In the genomic region with DNA sequence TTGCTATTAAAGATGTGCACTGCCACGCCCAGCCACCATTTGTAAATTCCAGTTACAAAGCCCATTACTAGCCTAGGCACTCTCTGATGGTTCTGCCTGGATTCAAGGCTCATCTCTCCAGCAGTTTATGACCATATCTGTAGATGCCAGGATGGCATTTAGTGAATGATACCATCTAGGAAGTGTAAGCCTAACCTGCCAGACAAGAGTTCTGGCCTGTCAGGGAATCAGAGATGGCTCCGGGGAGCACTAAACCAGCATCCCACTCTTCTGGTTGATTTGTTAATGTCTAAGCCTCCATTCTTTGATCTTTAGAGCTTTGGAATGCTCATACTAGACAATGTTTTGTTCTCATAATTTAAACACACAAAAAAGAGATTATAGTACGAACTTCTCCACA, we compare ENCODE assay signal across 42 mouse cellular contexts. TPM values are rescaled to one million over a fixed set of nuclear protein-coding genes. Genes with fewer than 3 reads are reported as not detected.
"Had no signal": no experiment of that assay in that cellular context is flagged by ENCODE, and none has a peak within 500 bp of the region (broad histone marks: within the 10 kb centered on the region; RNA-seq: fewer than 3 reads in every experiment).

No protein-coding gene starts in this region.

- H3K4me1 ChIP-seq: heart, embryonic 12.5 days; heart, embryonic 15.5 days; hindbrain, embryonic 12.5 days; hindbrain, embryonic 13.5 days; hindbrain, embryonic 15.5 days; intestine, embryonic 15.5 days; kidney, embryonic 15.5 days had no signal

- H3K36me3 ChIP-seq: heart, embryonic 12.5 days; heart, embryonic 13.5 days; heart, embryonic 15.5 days; hindbrain, embryonic 10.5 days; hindbrain, embryonic 12.5 days; hindbrain, embryonic 13.5 days; hindbrain, embryonic 15.5 days; intestine, embryonic 15.5 days; kidney, embryonic 15.5 days had no signal

- H3K4me2 ChIP-seq: heart, embryonic 11.5 days; heart, embryonic 12.5 days; heart, embryonic 13.5 days; heart, embryonic 15.5 days; hindbrain, embryonic 12.5 days; hindbrain, embryonic 13.5 days; hindbrain, embryonic 14.5 days; hindbrain, embryonic 15.5 days; intestine, embryonic 15.5 days; kidney, embryonic 15.5 days had no signal

- H3K27me3 ChIP-seq: heart, embryonic 12.5 days; heart, embryonic 13.5 days; heart, embryonic 15.5 days; hindbrain, embryonic 12.5 days; hindbrain, embryonic 13.5 days; hindbrain, embryonic 15.5 days; intestine, embryonic 15.5 days; kidney, embryonic 15.5 days had no signal

- DNase-seq: heart, postnatal 10 days; heart, postnatal 14 days; heart, postnatal 36 days; heart, postnatal 4 days; kidney, adult 11 months; kidney, adult 18-20 months; kidney, adult 2 months; kidney, adult 8-10 months; kidney, adult 9 months; kidney, postnatal 10 days; kidney, postnatal 14 days; kidney, postnatal 25 days; kidney, postnatal 36 days; kidney, postnatal 4 days; layer of hippocampus, adult 9-11 months; layer of hippocampus, postnatal 36 days had no signal

- H3K9ac ChIP-seq: heart, embryonic 12.5 days; heart, embryonic 13.5 days; heart, embryonic 15.5 days; hindbrain, embryonic 12.5 days; hindbrain, embryonic 13.5 days; hindbrain, embryonic 14.5 days; hindbrain, embryonic 15.5 days; intestine, embryonic 15.5 days; kidney, embryonic 15.5 days had no signal

- H3K27ac ChIP-seq: heart, embryonic 13.5 days; heart, embryonic 15.5 days; hindbrain, embryonic 10.5 days; hindbrain, embryonic 12.5 days; hindbrain, embryonic 13.5 days; hindbrain, embryonic 14.5 days; hindbrain, embryonic 15.5 days; hindbrain, postnatal 0 days; intestine, embryonic 15.5 days; kidney, embryonic 15.5 days; kidney, postnatal 0 days; layer of hippocampus, adult 2 months; left cerebral cortex, adult 2 months had no signal

- H3K4me3 ChIP-seq: heart, embryonic 12.5 days; heart, embryonic 13.5 days; heart, embryonic 15.5 days; hindbrain, embryonic 10.5 days; hindbrain, embryonic 12.5 days; hindbrain, embryonic 13.5 days; hindbrain, embryonic 15.5 days; intestine, embryonic 15.5 days; kidney, embryonic 15.5 days; layer of hippocampus, adult 2 months; left cerebral cortex, adult 2 months had no signal

- ATAC-seq: hindbrain, embryonic 16.5 days; hindbrain, postnatal 0 days; inflammation-experienced regulatory T-cells, adult 6 months; intestine, embryonic 15.5 days; intestine, embryonic 16.5 days; intestine, postnatal 0 days had no signal

- H3K9me3 ChIP-seq: heart, embryonic 12.5 days; heart, embryonic 13.5 days; heart, embryonic 15.5 days; hindbrain, embryonic 10.5 days; hindbrain, embryonic 12.5 days; hindbrain, embryonic 13.5 days; hindbrain, embryonic 15.5 days; intestine, embryonic 15.5 days; kidney, embryonic 15.5 days had no signal

RNA-seq across cellular contexts. Expression of a gene that starts 55.1 kb away (rescaled TPM):
- polyA plus RNA-seq: heart, embryonic 11.5 days; heart, embryonic 12.5 days; heart, embryonic 13.5 days; heart, embryonic 14.5 days; heart, embryonic 15.5 days; heart, embryonic 16.5 days; heart, postnatal 0 days; hindbrain, embryonic 10.5 days; hindbrain, embryonic 11.5 days; hindbrain, embryonic 12.5 days; hindbrain, embryonic 13.5 days; inflammation-experienced regulatory T-cells, adult 6 months; intestine, embryonic 14.5 days; intestine, embryonic 15.5 days; intestine, embryonic 16.5 days; intestine, postnatal 0 days; kidney, adult 2 months; kidney, embryonic 15.5 days; kidney, embryonic 16.5 days; kidney, postnatal 0 days; large intestine, adult 2 months had no signal
